Mouse (Mus musculus) ES-E14 (cell line): Measurements from ENCODE around the gene Slit3.

Source experiments
- MAFK ChIP-seq: IDR thresholded peaks from 2 replicates; pipeline ENCODE4 v1.6.1; 2014; ENCODE audit warnings: mild to moderate bottlenecking, low read depth, low read length, inconsistent platforms; ENCODE audit not compliant: insufficient read depth
- ZC3H11A ChIP-seq: IDR thresholded peaks from 2 replicates; pipeline ENCODE4 v1.6.1; 2012; ENCODE audit warnings: low read depth, mild to moderate bottlenecking, inconsistent platforms, low read length, borderline replicate concordance

GRCm38 (mm10) chr11:35578796-35579195 lies 457.8 kb downstream of the Slit3 start:
- no peak for TF ChIP-seq ZC3H11A
- TF ChIP-seq MAFK = no peak
